Mouse (Mus musculus): Measurements from ENCODE around the gene Gm9922. TPM values are rescaled to one million over a fixed set of nuclear protein-coding genes. Genes with fewer than 3 reads are reported as not detected.
A peak's percentile ranks its signal among the peaks of the same experiment; 100 is the strongest.

Gm9922 gene
- 3.4 and 5.8 TPM in 2 replicates for polyA plus RNA-seq (2015; fragmentation: Nextera tagmentation; extraction: Ambion mirVana)

- WGBS: under 1% methylated on average over 51 of the region's 51 CpGs
- Histone ChIP-seq H3K4me3 (peak within 1 kb of the TSS; percentile 72), H3K4me2 (peak within 1 kb of the TSS; percentile 98), H3K27ac (peak within 1 kb of the TSS; percentile 68), H3K36me3 (no peaks in the 10 kb centered on the region), H3K27me3 (peaks cover 18% of the 10 kb centered on the region), H3K9ac (peak within 1 kb of the TSS; percentile 76), H3K9me3 (no peaks in the 10 kb centered on the region), H3K4me1 (peaks cover 24% of the 10 kb centered on the region)
- peak; percentile 81 for ATAC-seq (ENCODE audit: insufficient number of reproducible peaks, insufficient read depth, low FRiP score, low TSS enrichment, low read depth)
These were observed at the start of gene Gm9922, which contains the start of gene Lmo7 for GRCm38 (mm10) chr14:101729237-101729971. Gm9922 (minus strand) TSS chr14:101729814. Lmo7 (plus strand) TSS chr14:101729957.

GRCm38 (mm10) chr14:101778426-101778825, 48.8 kb upstream of the Gm9922 start:
- 94% methylated on average over 3 of the region's 3 CpGs for WGBS

GRCm38 (mm10) chr14:101777129-101777493, 47.5 kb upstream of the Gm9922 start:
- no peak for ATAC-seq (ENCODE audit: insufficient number of reproducible peaks, insufficient read depth, low FRiP score, low TSS enrichment, low read depth)
- H3K9ac ChIP-seq: no peak overlapping the region

More at GRCm38 (mm10) chr14:101778426-101778825, 48.8 kb upstream of the Gm9922 start:
- H3K9me3 ChIP-seq: no peaks in the 10 kb centered on the region
- no peaks in the 10 kb centered on the region for H3K36me3 ChIP-seq
- no peak overlapping the region for H3K9ac ChIP-seq
- no peaks in the 10 kb centered on the region for H3K27me3 ChIP-seq
- ATAC-seq (ENCODE audit: insufficient number of reproducible peaks, insufficient read depth, low FRiP score, low TSS enrichment, low read depth): no peak
- H3K4me2 ChIP-seq: no peak overlapping the region
- H3K27ac ChIP-seq: no peak overlapping the region
- no peaks in the 10 kb centered on the region for H3K4me1 ChIP-seq
- H3K4me3 ChIP-seq: no peak overlapping the region

GRCm38 (mm10) chr14:101776296-101777128, 46.9 kb upstream of the Gm9922 start:
- Histone ChIP-seq H3K27ac (no peak overlapping the region), H3K9ac (no peak overlapping the region), H3K27me3 (no peaks in the 10 kb centered on the region), H3K4me3 (no peak overlapping the region), H3K4me1 (no peaks in the 10 kb centered on the region), H3K4me2 (no peak overlapping the region), H3K9me3 (no peaks in the 10 kb centered on the region), H3K36me3 (no peaks in the 10 kb centered on the region)
- ATAC-seq (ENCODE audit: insufficient number of reproducible peaks, insufficient read depth, low FRiP score, low TSS enrichment, low read depth): no peak
- WGBS: 22% methylated on average over 4 of the region's 4 CpGs

More at GRCm38 (mm10) chr14:101777129-101777493, 47.5 kb upstream of the Gm9922 start:
- Histone ChIP-seq H3K4me3 (no peak overlapping the region), H3K9me3 (no peaks in the 10 kb centered on the region), H3K4me2 (no peak overlapping the region), H3K4me1 (no peaks in the 10 kb centered on the region), H3K27me3 (no peaks in the 10 kb centered on the region), H3K36me3 (no peaks in the 10 kb centered on the region), H3K27ac (no peak overlapping the region)
- whole genome bisulfite sequencing: 41% methylated on average over 3 of the region's 3 CpGs

- Histone ChIP-seq H3K9ac (no peak overlapping the region), H3K27me3 (no peaks in the 10 kb centered on the region), H3K4me3 (no peak overlapping the region), H3K9me3 (no peaks in the 10 kb centered on the region), H3K4me1 (no peaks in the 10 kb centered on the region), H3K4me2 (no peak overlapping the region), H3K27ac (no peak overlapping the region), H3K36me3 (no peaks in the 10 kb centered on the region)
- 51% methylated on average over 4 of the region's 4 CpGs for WGBS
- ATAC-seq (ENCODE audit: insufficient number of reproducible peaks, insufficient read depth, low FRiP score, low TSS enrichment, low read depth): no peak
These were observed 45.0 kb upstream of the Gm9922 start for GRCm38 (mm10) chr14:101774631-101775030.

- no peak overlapping the region for H3K27ac ChIP-seq
- H3K27me3 ChIP-seq: no peaks in the 10 kb centered on the region
- no peaks in the 10 kb centered on the region for H3K4me1 ChIP-seq
- no peak overlapping the region for H3K4me3 ChIP-seq
- H3K4me2 ChIP-seq: no peak overlapping the region
- H3K9ac ChIP-seq: no peak overlapping the region
- no peaks in the 10 kb centered on the region for H3K36me3 ChIP-seq
- 90% methylated on average over 6 of the region's 6 CpGs for WGBS
- no peaks in the 10 kb centered on the region for H3K9me3 ChIP-seq
- ATAC-seq (ENCODE audit: insufficient number of reproducible peaks, insufficient read depth, low FRiP score, low TSS enrichment, low read depth): no peak
These were observed 42.1 kb upstream of the Gm9922 start for GRCm38 (mm10) chr14:101771756-101772155.

GRCm38 (mm10) chr14:101771336-101771735, 41.7 kb upstream of the Gm9922 start:
- Histone ChIP-seq H3K27ac (no peak overlapping the region), H3K4me2 (no peak overlapping the region), H3K9me3 (no peaks in the 10 kb centered on the region), H3K9ac (no peak overlapping the region), H3K36me3 (no peaks in the 10 kb centered on the region), H3K4me3 (no peak overlapping the region), H3K27me3 (no peaks in the 10 kb centered on the region), H3K4me1 (no peaks in the 10 kb centered on the region)
- WGBS: 57% methylated on average over 5 of the region's 5 CpGs
- ATAC-seq (ENCODE audit: insufficient number of reproducible peaks, insufficient read depth, low FRiP score, low TSS enrichment, low read depth): no peak

- 32% methylated on average over 3 of the region's 3 CpGs for WGBS
- H3K4me3 ChIP-seq: no peak overlapping the region
- no peak overlapping the region for H3K9ac ChIP-seq
- H3K4me1 ChIP-seq: no peaks in the 10 kb centered on the region
- H3K36me3 ChIP-seq: no peaks in the 10 kb centered on the region
- no peak overlapping the region for H3K4me2 ChIP-seq
- peak overlapping the region; percentile 3; the same call in 1 of the 2 replicates for H3K27ac ChIP-seq
- H3K27me3 ChIP-seq: no peaks in the 10 kb centered on the region
- no peaks in the 10 kb centered on the region for H3K9me3 ChIP-seq
- ATAC-seq (ENCODE audit: insufficient number of reproducible peaks, insufficient read depth, low FRiP score, low TSS enrichment, low read depth): peak; percentile 69
These were observed 34.2 kb upstream of the Gm9922 start for GRCm38 (mm10) chr14:101763762-101764295.

- Histone ChIP-seq H3K36me3 (no peaks in the 10 kb centered on the region), H3K9ac (no peak overlapping the region), H3K27me3 (no peaks in the 10 kb centered on the region), H3K27ac (no peak overlapping the region), H3K4me2 (no peak overlapping the region), H3K9me3 (no peaks in the 10 kb centered on the region), H3K4me3 (no peak overlapping the region), H3K4me1 (no peaks in the 10 kb centered on the region)
- no peak for ATAC-seq (ENCODE audit: insufficient number of reproducible peaks, insufficient read depth, low FRiP score, low TSS enrichment, low read depth)
- 26% methylated on average over 1 of the region's 1 CpGs for WGBS
These were observed 32.7 kb upstream of the Gm9922 start for GRCm38 (mm10) chr14:101762267-101762666.

GRCm38 (mm10) chr14:101755425-101755824, 25.8 kb upstream of the Gm9922 start:
- Histone ChIP-seq H3K4me3 (no peak overlapping the region), H3K4me2 (no peak overlapping the region), H3K36me3 (no peaks in the 10 kb centered on the region), H3K9me3 (no peaks in the 10 kb centered on the region), H3K27ac (no peak overlapping the region), H3K9ac (no peak overlapping the region), H3K4me1 (no peaks in the 10 kb centered on the region; the same call in 1 of the 2 replicates), H3K27me3 (no peaks in the 10 kb centered on the region)
- WGBS: 21% methylated on average over 4 of the region's 4 CpGs
- ATAC-seq (ENCODE audit: insufficient number of reproducible peaks, insufficient read depth, low FRiP score, low TSS enrichment, low read depth): no peak

- H3K4me3 ChIP-seq: no peak overlapping the region
- no peak overlapping the region for H3K9ac ChIP-seq
- H3K4me2 ChIP-seq: no peak overlapping the region
- no peaks in the 10 kb centered on the region for H3K9me3 ChIP-seq
- H3K36me3 ChIP-seq: no peaks in the 10 kb centered on the region
- H3K4me1 ChIP-seq: peaks cover 9% of the 10 kb centered on the region
- no peak overlapping the region for H3K27ac ChIP-seq
- 83% methylated on average over 4 of the region's 4 CpGs for WGBS
- no peak for ATAC-seq (ENCODE audit: insufficient number of reproducible peaks, insufficient read depth, low FRiP score, low TSS enrichment, low read depth)
- no peaks in the 10 kb centered on the region for H3K27me3 ChIP-seq
These were observed 21.3 kb upstream of the Gm9922 start for GRCm38 (mm10) chr14:101750910-101751309.
